Mouse (Mus musculus): ENCODE measurements at regions not wholly inside any gene's neighbourhood (a gene's known extent, or its start where the extent isn't known, plus 50 kb on each side); places are given as distances from the start of the nearest gene placed in this dataset.

DNA sequence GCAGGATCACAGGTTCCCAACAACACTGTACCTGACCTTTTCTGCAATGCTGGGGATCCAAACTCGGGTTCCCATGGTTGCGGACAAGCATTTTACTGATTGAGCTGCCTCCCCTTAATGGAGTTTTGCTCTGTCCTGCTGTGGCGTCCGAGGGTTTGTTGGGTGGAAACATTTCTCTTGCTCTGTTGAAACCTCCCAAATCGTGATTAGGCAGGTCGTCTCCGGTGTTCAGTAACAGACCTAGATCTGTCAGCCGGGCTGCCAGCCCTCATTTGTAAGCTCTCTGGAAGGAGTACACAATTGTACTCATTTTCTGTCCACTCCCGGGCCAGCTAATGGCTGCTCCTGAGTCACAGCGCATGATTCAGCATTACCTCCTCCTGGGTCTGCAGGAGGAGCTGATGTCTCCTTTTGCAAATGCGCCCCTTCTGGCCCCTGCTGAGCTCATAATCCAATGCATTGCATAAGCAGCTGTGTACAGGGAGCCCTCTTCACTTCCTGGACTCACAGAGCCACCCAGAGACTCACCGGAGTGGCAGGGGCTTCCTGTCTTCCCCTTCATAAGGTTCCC, 49.8 kb upstream of the Sipa1l2 start:
- peak; percentile 49 to 56 for DNase-seq (ENCODE audit: low spot score in 2 of 2)
